Mouse (Mus musculus) right cerebral cortex, adult 18-20 months (tissue): ENCODE measurements around the gene Fbxw2.
"Not testable (repeated sequence)": the region's sequence is repeated elsewhere in the genome, so short reads cannot be mapped to it uniquely, and the experiment has no call there.

Experiments used
- DNase-seq: peaks from one replicate; pipeline ENCODE4 v3.0.0; 2022; ENCODE audit warnings: mixed read lengths

Gene Fbxw2

GRCm38 (mm10) chr2:34825827-34826459 lies at the start of gene Fbxw2:
TSS of gene Fbxw2 (minus strand) at chr2:34826311.
- DNase-seq: peak; percentile 95

GRCm38 (mm10) chr2:34874816-34875345 lies 48.8 kb upstream of the Fbxw2 start, which contains the start of gene Psmd5:
TSS of gene Psmd5 (minus strand) at chr2:34874968.
- DNase-seq: no peak

GRCm38 (mm10) chr2:34874271-34874670 lies 48.2 kb upstream of the Fbxw2 start, which contains the start of gene Cutal:
TSS of gene Cutal (plus strand) at chr2:34874396.
- DNase-seq: no peak

- DNase-seq: peak; percentile 95
Measured at GRCm38 (mm10) chr2:34870520-34871474, 44.7 kb upstream of the Fbxw2 start.

- DNase-seq: no peak
Measured at GRCm38 (mm10) chr2:34869680-34870079, 43.6 kb upstream of the Fbxw2 start.

GRCm38 (mm10) chr2:34857728-34858127 lies 31.6 kb upstream of the Fbxw2 start:
- DNase-seq: no peak

- no peak for DNase-seq
Measured at GRCm38 (mm10) chr2:34855265-34855664, 29.2 kb upstream of the Fbxw2 start.

GRCm38 (mm10) chr2:34847702-34848101 lies 21.6 kb upstream of the Fbxw2 start:
- no peak for DNase-seq

GRCm38 (mm10) chr2:34843211-34843939 lies 17.3 kb upstream of the Fbxw2 start:
- peak; percentile 14 for DNase-seq

- DNase-seq: peak; percentile 50
Measured at GRCm38 (mm10) chr2:34841706-34842105, 15.6 kb upstream of the Fbxw2 start.

- DNase-seq: not testable (repeated sequence)
Measured at GRCm38 (mm10) chr2:34840143-34840542, 14.0 kb upstream of the Fbxw2 start.

GRCm38 (mm10) chr2:34835669-34836068 lies 9.6 kb upstream of the Fbxw2 start:
- no peak for DNase-seq

GRCm38 (mm10) chr2:34833624-34834023 lies 7.5 kb upstream of the Fbxw2 start:
- no peak for DNase-seq

- DNase-seq: not testable (repeated sequence)
Measured at GRCm38 (mm10) chr2:34832766-34833457, 6.8 kb upstream of the Fbxw2 start, which contains the start of gene Gm34653. TSS of gene Gm34653 (plus strand) at chr2:34833007.

GRCm38 (mm10) chr2:34830066-34830465 lies 4.0 kb upstream of the Fbxw2 start:
- not testable (repeated sequence) for DNase-seq

- no peak for DNase-seq
Measured at GRCm38 (mm10) chr2:34828026-34828425, 1.9 kb upstream of the Fbxw2 start.

GRCm38 (mm10) chr2:34827591-34827990 lies 1.5 kb upstream of the Fbxw2 start:
- no peak for DNase-seq

- DNase-seq: no peak
Measured at GRCm38 (mm10) chr2:34826460-34827231, 535 bp upstream of the Fbxw2 start.

GRCm38 (mm10) chr2:34818492-34818891 lies 7.6 kb downstream of the Fbxw2 start:
- no peak for DNase-seq

- DNase-seq: not testable (repeated sequence)
Measured at GRCm38 (mm10) chr2:34815893-34816292, 10.2 kb downstream of the Fbxw2 start.

- DNase-seq: no peak
Measured at GRCm38 (mm10) chr2:34812706-34813105, 13.4 kb downstream of the Fbxw2 start.
